Mouse (Mus musculus) spleen, adult 2 months (tissue): Measurements from ENCODE around the gene Tarbp2. TPM values are rescaled to one million over a fixed set of nuclear protein-coding genes. Genes with fewer than 3 reads are reported as not detected.

Experiments used
- DNase-seq, 2 experiments: peaks; one replicate each; pipeline versions ENCODE4 v3.0.0 to v3.0.0-alpha.2; 2012 to 2021; ENCODE audit warnings: low spot score in 2 of 2, low read depth in 1 of 2
- H3K27ac ChIP-seq: fragments of 200-500 bp; 2 replicates; pipeline ENCODE4 v1.5.1; 2012; ENCODE audit warnings: low read length, inconsistent platforms; ENCODE audit not compliant: insufficient read depth
- H3K27me3 ChIP-seq: fragments of 200-500 bp; 2 replicates; pipeline ENCODE4 v1.6.1; 2012; ENCODE audit warnings: mild to moderate bottlenecking, moderate library complexity, low read length, inconsistent platforms; ENCODE audit not compliant: control insufficient read depth, insufficient read depth
- H3K36me3 ChIP-seq: fragments of 200-500 bp; 2 replicates; pipeline ENCODE4 v1.6.1; 2012; ENCODE audit warnings: mild to moderate bottlenecking, low read length, inconsistent platforms; ENCODE audit not compliant: control insufficient read depth, insufficient read depth
- H3K4me1 ChIP-seq: fragments of 200-500 bp; 2 replicates; pipeline ENCODE4 v1.6.1; 2011; ENCODE audit warnings: inconsistent platforms; ENCODE audit not compliant: control insufficient read depth, insufficient read depth, insufficient read length
- H3K4me3 ChIP-seq: fragments of 200-500 bp; 2 replicates; pipeline ENCODE4 v1.5.1; 2011; ENCODE audit warnings: mild to moderate bottlenecking, inconsistent platforms; ENCODE audit not compliant: insufficient read depth, insufficient read length; ENCODE audit errors: extremely low read depth
- CTCF ChIP-seq: fragments of 200-500 bp; IDR thresholded peaks from 2 replicates; pipeline ENCODE4 v1.5.1; 2011; ENCODE audit warnings: mild to moderate bottlenecking, inconsistent platforms; ENCODE audit not compliant: insufficient read depth, insufficient read length, insufficient replicate concordance; ENCODE audit errors: extremely low read depth
- POLR2A ChIP-seq: fragments of 200-500 bp; IDR thresholded peaks from 2 replicates; pipeline ENCODE4 v1.6.1; 2011; ENCODE audit warnings: low read depth, low read length, inconsistent platforms
- WGBS: fragments of 180-500 bp; shearing (Covaris S2); methylation state at CpG from one replicate; pipeline ENCODE4 v1.1.7; 2018; 5-methylcytosine and 5-hydroxymethylcytosine counted together
- polyA plus RNA-seq: library from polyadenylated mRNA; depleted of rRNA; stranded (reverse); fragments of >200 nt; gene quantifications from 2 replicates; pipeline ENCODE4 v1.2.3, GENCODE M21; 2012

The Tarbp2 gene
- polyA plus RNA-seq, 1 experiment, result 53.9 TPM

GRCm38 (mm10) chr15:102500479-102500878 lies 17.5 kb upstream of the Tarbp2 start:
- no peak overlapping the region for H3K4me3 ChIP-seq
- H3K27me3 ChIP-seq, result no peaks in the 10 kb centered on the region
- TF ChIP-seq POLR2A, result no peak
- no peak for TF ChIP-seq CTCF
- H3K4me1 ChIP-seq, result no peaks in the 10 kb centered on the region
- no peak overlapping the region for H3K27ac ChIP-seq
- 95% methylated on average over 5 of the region's 5 CpGs for WGBS
- peaks cover 56% of the 10 kb centered on the region for H3K36me3 ChIP-seq
- no peak for DNase-seq

- Histone ChIP-seq H3K4me3 (no peak overlapping the region), H3K4me1 (no peaks in the 10 kb centered on the region), H3K27me3 (no peaks in the 10 kb centered on the region), H3K36me3 (peaks cover 53% of the 10 kb centered on the region), H3K27ac (no peak overlapping the region)
- no peak for DNase-seq
- TF ChIP-seq CTCF, result no peak
- TF ChIP-seq POLR2A, result no peak
- WGBS, result 96% methylated on average over 19 of the region's 19 CpGs
Measured at GRCm38 (mm10) chr15:102501084-102501814, 16.7 kb upstream of the Tarbp2 start.

GRCm38 (mm10) chr15:102502254-102502840 lies 15.6 kb upstream of the Tarbp2 start:
- TF ChIP-seq POLR2A (no peak), CTCF (no peak)
- Histone ChIP-seq H3K27me3 (no peaks in the 10 kb centered on the region), H3K27ac (no peak overlapping the region), H3K36me3 (peaks cover 45% of the 10 kb centered on the region), H3K4me3 (no peak overlapping the region), H3K4me1 (no peaks in the 10 kb centered on the region)
- no peak for DNase-seq
- 91% methylated on average over 9 of the region's 9 CpGs for WGBS

GRCm38 (mm10) chr15:102503447-102503846 lies 14.5 kb upstream of the Tarbp2 start, which contains the start of gene Gm10337:
Gene Gm10337 (plus strand): TSS chr15:102503722.
- no peak within 1 kb of the TSS for H3K4me3 ChIP-seq
- no peak within 1 kb of the TSS for H3K27ac ChIP-seq
- TF ChIP-seq POLR2A (no peak), CTCF (no peak)
- peaks cover 40% of the 10 kb centered on the region for H3K36me3 ChIP-seq
- no peaks in the 10 kb centered on the region for H3K4me1 ChIP-seq
- WGBS, result 97% methylated on average over 1 of the region's 1 CpGs
- no peak for DNase-seq
- H3K27me3 ChIP-seq, result no peaks in the 10 kb centered on the region

- Histone ChIP-seq H3K27ac (no peak overlapping the region), H3K27me3 (no peaks in the 10 kb centered on the region), H3K4me3 (no peak overlapping the region), H3K4me1 (no peaks in the 10 kb centered on the region), H3K36me3 (peaks cover 37% of the 10 kb centered on the region)
- 95% methylated on average over 9 of the region's 9 CpGs for WGBS
- DNase-seq, result no peak
- TF ChIP-seq POLR2A (no peak), CTCF (no peak)
Measured at GRCm38 (mm10) chr15:102503924-102504782, 13.8 kb upstream of the Tarbp2 start.

GRCm38 (mm10) chr15:102505073-102505769 lies 12.8 kb upstream of the Tarbp2 start:
- no peaks in the 10 kb centered on the region; the same call in none of the 2 replicates for H3K4me1 ChIP-seq
- H3K36me3 ChIP-seq, result peaks cover 28% of the 10 kb centered on the region
- no peak overlapping the region for H3K4me3 ChIP-seq
- TF ChIP-seq POLR2A (no peak), CTCF (no peak)
- no peaks in the 10 kb centered on the region for H3K27me3 ChIP-seq
- 86% methylated on average over 12 of the region's 12 CpGs for WGBS
- no peak overlapping the region for H3K27ac ChIP-seq
- no peak for DNase-seq
